Mouse (Mus musculus) NIH3T3 (cell line): Measurements from ENCODE around the gene Fcgrt.

Experiments
- DNase-seq: peaks from one replicate; pipeline ENCODE4 v3.0.0-alpha.2; 2012; ENCODE audit warnings: low read depth

Fcgrt gene

DNA sequence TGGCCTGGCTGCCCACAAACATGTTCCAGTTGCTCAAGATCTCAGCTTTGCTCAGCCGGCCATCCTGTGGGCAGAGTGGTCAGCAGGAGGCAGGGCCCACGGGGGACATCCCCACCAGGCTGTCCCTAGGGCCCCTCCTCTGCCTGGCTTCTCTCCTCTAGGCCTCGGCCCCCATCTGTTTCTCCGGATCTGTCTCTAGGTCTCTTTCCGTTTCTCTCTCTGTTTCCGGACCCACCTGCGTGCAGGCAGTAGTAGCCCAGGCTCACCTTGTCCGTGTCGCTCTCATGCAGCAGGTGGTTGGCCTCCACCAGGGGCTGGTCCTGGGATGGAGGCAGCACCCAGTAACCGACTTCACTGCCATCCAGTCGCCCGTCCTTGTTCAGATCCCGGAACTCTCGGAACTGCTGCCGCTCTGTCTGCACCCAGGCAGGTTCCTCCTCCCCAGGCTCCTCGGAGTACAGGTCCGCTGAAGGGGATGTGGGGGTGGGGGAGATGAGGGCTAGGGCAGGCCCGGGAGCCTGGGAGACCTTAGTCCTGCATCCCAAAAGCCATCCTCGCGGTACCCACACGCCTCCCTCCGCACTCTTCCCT, 20.3 kb downstream of the Fcgrt start:
- DNase-seq: no peak

DNA sequence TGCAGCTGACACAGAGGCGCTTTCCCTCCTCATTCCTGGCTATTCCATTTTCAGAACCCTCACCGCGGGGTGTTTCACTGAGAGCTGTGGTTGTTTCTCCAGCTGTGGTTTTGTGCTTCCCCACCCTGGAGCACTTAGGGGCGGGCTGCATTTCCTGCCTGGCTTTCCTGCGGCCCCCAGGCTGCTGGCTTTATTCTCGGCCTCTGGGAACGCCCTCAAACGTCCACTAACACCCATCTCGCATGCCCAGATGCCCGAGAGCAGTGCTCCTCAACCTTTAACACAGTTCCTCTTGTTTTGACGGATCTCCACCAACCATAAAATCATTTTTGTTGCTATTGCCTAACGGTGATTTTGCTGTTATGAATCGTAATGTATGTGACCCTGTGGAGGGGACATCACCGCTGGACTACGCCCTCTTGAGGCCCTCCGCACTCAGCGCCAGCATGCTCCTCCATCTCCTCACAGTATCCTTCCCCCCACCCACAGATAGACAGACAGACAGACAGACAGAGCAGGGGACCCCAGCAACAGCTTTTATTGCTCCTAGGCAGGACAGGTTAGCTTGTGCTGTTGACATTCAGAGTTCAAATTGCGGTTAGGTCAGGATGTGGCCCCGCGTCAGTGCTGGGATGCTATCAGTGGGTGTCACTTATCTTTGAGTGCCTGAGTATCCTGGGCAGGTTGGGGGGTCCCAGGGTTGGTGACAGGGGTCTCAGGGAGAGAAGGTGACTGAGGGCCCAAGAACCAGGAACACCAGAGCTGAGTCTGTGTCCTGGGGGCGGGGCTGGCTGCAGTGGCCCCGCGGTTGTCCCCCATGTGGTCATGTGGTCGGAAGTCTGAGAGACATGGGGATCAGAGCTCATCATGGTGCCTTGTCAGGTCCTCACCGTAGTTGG, 21.0 kb downstream of the Fcgrt start:
- DNase-seq: no peak

DNA sequence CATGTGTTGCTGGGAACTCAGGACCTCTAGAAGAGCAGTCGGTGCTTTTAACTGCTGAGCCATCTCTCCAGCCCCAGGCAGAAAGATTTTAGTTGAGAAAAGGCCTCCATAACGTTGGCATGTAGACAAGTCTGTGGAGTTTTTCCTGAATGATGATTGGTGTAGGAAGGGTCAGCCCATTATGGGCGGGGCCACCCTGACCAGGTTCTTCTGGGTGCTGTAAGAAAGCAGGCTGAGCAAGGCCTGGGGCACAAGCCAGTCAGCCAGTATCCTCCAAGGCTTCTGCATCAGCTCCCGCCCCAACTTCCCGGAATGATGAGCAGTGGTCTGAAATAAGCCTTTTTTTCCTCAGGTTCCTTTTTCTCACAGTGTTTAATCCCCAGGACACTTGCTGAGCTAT, 22.6 kb downstream of the Fcgrt start:
- DNase-seq: peak; percentile 68

DNA sequence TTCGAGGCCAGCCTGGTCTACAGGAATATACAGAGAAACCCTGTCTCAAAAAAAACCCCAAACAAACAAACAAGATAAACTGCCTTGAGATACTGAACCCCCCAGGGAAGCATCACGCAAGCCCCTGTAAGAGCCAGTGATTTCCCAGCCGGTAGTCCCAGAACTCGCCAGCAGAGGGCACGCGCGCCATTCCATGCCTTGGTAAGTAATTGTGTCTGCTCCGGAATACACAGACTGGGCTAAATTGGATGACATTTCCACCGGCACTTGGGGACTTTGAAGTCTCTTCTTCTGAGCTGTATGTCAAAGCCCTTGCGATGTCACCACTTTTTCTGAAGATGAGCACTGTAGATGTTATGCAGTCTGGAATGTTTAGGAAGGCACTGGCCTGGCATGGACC, 23.8 kb downstream of the Fcgrt start:
- DNase-seq: peak; percentile 94

DNA sequence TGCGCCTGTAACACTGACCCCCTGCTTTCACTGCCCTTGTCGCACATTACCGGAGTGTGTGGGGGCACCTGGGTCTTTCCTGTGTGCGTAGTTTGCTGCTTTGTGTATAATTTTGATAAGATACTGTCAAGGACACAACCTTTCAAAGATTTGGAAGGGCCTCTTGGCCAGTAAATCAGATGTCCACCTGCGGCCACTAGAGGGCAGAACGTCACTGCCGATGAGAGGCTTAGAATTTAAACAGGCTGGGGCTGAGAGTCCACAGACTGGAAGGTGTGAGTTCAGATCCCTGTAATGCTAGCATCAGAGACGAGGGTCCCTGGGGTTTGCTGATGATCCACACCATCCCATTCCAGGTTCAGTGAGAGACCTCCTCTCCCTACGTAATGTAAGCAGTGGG, 25.1 kb downstream of the Fcgrt start:
- peak; percentile 89 for DNase-seq

DNA sequence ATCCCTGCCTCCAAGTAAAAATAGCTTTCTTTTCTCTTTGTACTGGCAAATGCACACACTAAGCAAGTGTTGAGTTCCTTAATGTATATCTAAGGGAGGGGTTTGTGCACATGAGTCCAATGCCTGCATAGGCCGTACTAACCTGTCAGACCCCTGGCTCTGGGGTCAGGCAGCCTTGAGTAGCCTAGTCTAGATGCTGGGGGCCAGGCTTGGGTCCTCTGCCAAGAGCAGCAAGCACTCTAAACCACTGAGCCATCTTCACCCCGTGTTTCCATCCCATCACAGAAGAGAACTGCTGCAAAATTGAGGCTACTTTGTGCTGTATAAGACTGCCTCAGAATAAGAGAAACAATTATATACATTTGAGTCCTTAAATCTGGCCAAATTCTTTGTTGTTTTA, 25.8 kb downstream of the Fcgrt start:
- DNase-seq: no peak

DNA sequence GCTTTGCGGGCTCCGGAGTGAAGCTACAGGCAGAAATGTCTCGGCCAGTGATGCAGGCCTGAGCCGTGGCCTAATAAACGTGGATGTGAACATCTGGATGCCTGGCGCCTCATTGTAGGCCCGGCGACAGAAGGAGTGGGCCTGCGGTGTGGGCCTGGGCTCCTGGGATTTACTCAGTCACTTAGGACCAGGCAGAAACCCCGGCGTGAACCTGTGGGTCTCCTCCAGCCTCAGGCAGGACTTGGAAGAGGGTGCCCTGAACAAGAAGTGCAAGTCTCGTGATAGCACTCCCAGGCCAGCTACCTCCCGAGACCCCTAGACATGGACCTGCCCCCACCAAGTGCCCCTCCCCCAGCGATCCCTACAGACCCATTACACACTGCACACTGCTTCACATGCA, 26.3 kb downstream of the Fcgrt start:
- no peak for DNase-seq

DNA sequence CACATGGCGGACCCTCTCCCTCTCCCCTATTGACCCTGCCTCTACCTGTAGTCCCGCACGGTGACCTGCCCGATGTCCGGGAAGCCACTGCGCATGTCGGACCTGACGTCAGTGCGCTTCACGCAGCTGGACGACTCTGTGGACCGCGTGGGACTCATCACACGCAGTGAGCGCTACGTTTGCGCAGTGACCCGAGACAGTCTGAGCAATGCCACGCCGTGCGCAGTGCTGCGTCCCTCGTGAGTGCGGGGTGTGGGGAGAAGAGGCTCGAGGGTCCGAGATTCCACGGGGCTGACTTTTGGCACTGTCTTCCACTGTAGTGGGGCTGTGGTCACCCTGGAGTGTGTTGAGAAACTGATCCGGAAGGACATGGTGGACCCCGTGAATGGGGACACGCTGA, 27.1 kb downstream of the Fcgrt start:
- no peak for DNase-seq

DNA sequence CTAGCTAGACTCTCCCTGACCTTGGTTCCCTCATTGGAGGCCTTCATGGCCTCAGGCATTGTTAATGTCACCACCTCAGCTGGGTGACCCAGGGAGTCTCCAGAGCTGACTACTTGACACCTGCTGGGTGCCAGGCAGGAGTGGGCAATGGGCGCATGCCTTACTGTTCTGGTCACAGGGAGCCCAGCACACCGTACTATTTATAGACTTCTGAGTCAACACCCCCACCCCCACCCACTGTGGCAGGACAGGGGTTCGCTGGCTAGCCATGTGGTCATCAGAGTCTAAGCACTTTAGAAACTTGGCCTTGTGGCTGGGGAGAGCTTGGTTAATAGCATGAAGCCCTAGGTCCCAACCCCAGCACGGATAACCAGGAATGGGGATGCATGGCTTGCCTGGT, 28.2 kb downstream of the Fcgrt start:
- peak; percentile 86 for DNase-seq

DNA sequence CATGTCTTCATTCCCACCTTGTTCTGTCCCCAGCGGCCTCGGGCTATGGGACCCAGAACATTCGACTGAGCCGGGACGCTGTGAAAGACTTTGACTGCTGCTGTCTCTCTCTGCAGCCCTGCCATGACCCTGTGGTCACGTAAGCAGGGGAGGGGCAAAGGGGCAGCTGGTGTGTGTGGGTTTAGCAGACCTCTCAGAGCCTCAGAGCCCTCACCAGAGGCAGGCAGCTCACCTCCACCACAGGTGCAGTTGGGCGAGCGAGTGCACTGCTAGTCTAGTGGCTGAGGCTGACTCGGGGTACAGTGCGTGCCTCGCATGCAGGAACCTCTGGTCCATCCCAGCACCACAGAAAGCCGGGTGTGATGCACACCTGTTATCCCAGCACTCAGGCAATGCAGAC, 29.7 kb downstream of the Fcgrt start:
- no peak for DNase-seq

DNA sequence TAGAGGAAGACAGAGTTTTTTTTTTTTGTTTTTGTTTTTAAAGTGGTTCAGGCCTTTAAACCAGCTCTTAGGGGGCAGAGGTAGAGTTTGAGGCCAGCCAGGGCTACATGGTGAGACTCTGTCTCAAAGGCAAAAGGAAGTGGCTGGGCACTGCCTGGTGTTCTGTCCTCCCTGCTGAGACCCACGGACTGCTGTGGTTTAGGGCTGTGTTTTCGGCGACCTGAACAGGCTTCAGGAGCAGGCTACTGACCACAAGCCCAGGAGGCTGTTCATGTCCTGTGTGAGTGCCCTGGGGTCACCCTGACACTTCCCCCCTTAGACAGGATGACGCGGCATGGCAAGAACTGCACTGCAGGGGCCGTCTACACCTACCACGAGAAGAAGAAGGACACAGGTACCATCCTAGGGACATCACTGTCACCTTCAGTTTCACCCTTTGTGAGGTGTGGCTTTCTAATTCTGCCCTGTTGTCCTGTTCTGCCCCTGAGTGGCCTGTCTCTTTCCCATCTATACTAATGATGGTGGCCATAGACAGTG, 30.4 kb downstream of the Fcgrt start:
- no peak for DNase-seq

DNA sequence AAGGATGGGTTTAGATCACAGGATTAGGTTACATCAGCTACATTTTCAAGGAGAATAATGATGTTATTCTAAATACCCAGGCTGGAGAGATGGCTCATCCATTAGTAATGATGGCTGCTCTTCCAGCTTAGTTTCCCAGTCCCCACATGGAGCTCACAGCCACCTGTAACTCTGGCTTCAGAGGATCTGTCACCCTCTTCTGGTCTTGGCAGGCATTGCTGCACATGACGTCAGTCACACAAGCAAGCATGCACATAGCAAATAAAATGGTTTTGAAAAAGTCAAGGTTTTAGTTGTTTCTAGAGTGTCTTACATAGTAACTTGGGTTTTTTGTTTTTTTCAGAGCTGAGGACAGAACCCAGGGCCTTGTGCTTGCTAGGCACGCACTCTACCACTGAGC, 31.4 kb downstream of the Fcgrt start:
- DNase-seq: no peak

DNA sequence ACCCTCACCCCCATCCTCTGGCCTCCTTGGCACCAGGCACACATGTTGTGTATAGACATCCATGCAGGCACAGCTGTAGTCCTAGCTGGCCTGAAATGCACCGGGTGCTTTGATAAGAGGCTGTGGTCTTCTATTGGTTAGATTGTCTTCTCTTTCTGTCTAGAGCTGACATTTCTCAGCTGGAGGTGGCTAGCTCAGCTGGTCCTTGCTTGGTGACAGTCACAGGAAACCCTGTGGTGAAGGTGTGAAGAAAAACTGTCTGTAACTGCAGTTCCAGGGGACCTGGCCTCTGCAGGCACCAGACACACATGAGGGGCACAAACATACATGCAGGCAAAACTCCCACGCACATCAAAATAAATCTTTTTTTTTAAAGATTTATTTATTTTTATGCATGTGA, 34.0 kb downstream of the Fcgrt start:
- DNase-seq: no peak

DNA sequence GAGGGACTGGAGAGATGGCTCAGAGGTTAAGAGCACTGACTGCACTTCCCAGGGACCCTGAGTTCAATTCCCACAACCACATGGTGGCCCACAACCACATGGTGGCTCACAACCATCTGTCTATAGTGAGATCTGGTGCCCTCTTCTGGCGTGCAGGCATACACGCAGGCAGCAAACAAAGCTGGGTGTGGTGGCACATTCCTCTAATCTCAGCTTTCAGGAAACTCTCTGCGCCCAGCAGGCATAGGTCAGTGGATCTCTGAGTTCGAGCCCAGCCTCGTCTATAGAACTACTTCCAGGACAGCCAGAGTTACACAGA, 35.7 kb downstream of the Fcgrt start:
- peak; percentile 78 for DNase-seq

DNA sequence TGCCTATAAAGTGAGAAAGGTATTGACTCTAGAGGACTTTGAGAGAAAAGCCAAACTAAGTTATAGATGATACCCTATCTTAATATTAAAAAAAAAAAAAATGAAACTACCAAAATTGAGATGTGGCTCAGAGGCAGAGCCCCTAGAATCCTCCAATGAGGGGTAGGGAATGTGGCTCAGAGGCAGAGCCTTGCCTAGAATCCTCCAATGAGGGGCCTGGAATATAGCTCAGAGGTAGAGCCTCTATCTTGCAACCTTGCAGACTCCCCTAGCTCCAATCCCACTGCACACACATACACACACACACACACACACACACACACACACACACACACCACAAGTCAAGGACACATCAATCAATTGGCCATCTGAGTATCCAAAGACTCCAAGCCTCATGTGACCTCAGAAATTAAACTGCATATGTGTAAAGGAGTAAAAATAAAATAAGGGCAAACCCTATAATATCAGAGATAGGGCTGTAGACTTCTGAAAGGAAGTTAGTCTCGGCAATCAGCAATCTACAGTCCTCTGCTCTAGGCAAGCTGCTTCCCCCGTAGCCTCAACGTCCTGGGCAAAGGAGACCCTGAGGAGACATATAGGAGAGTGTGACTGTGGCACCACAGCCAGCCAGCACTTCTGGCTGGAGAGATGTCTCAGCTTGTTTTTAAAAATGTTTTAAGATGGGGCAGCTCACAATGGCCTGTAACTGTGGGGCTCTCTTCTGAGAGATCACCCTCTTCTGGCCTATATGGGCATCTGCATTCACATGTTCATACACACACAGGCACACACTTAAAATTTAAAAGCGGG, 36.3 kb downstream of the Fcgrt start:
- DNase-seq: no peak

DNA sequence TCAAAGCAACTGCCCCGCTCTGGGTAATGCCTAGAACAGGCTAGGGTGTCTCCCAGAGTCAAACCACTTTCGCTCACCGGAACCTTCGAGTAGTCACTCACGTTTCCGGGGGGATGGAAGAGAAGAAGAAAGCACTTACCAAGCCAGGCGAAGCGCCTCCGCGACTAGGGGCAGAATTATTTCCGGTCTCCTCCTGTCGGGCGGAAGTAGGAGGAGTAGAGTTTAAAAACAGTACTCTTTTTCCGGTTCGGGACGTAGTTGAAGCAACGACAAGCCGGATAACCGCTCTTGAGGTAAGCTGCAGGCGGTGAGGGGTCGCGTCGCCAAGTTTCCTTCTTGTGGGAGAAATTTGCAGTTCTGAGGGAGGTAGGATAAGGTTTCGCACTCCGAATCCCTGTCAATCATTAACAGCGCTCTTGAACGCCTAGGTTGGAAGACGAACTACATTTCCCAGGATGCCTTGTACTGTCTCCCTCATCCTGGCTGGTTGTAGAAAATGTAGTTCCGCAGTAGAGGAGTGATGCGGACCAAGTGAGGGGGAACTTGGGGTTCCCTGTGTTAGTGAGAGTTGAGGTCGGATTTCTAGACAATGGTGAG, 41.3 kb downstream of the Fcgrt start, which contains the start of the genes Nosip and Prrg2:
Gene Nosip, plus strand, starts transcription at position 191 of the 597 bp plus-strand sequence.
Gene Prrg2, minus strand, starts transcription at position 439 of the 597 bp plus-strand sequence.
- peak; percentile 99 for DNase-seq

DNA sequence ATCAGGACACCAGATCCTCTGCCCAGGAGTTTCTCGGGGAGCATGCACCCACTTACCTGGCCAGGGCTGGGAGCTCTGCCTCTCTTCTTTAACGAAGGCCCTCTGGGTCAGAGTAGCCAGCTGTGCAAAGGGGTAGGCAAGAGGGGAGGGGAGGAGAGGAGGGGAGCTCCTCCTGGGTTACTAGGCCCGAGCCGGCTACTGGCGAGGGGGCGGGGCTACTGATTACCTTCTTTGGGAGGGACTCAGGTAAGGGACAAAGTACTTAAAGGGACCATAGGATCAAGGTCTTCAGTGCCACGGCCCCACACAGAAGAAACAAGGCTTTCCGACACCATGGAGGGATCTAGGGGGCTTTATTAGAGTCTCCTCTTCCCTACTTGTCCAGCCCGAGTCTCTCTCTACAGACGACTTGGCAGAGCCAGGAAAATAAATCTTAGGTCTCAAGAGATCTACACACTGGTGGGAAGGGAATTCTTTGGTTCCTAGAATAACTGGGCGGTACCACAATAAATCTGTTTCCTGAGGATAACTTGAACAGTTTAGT, 42.0 kb downstream of the Fcgrt start:
- peak; percentile 51 for DNase-seq

DNA sequence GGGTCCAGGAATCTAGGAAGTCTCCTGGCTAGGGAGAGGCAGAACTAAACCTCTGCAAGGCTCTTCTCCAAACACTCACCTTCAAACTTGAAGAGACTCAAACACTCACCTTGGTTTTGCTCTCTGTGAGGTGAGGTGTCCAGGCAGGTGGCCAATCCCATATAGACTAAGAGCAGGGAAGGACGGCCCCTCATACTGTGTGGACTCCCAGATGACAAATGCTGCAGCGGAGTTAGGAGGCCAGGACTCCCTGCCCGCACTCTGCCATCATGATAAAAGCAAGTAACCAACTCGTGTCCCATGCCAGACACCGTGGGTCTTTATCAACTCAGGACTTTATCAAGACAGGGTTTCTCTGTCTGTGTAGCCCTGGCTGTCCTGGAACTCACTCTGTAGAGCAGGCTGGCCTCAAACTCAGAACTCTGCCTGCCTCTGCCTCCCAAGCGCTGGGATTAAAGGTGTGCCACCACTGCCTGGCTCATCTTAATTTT, 43.0 kb downstream of the Fcgrt start:
- DNase-seq: no peak

DNA sequence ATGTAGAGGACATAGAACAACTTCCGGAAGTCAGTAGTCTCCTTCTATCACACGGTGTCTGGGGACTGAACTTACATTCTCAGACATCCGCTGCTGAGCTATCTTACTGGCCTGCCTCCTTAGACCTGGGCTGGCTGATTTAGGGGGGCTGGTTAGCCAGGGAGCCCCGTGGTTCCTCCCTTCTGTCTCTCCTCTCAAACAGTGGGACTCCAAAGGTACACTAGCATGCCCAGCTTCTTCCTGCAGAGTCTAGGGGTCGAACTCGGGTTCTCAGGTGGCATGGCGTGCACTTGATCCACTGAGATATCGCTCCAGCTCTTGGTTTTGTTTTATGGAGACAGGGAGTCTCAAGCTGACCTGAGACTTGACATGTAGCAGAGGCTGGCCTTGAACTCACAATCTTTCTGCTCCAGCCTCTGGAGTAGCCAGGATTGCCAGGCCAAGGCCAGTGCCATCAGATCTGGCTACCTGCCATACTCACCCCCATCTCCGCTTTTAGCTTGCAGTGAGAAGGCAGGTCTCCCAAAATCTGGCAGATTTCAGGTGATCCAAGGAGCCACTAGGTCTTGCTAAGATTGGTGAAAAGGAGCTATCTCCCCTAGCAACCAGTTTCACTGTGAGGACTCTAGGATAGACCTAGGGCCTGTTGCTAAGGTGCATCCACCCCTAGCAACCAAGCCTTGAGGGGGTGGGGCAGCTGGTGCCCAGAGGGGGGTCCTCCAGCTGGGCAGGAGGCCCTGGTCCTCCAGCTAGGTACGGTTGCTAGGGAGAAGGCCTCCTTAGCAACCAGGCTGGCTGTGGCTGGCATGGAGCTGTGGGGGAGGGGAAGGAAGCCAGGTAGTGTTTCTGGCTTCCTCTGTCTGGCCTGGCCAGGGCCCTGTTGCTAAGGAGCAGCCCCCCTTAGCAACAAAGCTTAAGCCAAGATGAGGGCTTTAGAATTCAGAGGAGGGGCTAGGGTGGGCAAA, 44.8 kb downstream of the Fcgrt start:
- DNase-seq: no peak

DNA sequence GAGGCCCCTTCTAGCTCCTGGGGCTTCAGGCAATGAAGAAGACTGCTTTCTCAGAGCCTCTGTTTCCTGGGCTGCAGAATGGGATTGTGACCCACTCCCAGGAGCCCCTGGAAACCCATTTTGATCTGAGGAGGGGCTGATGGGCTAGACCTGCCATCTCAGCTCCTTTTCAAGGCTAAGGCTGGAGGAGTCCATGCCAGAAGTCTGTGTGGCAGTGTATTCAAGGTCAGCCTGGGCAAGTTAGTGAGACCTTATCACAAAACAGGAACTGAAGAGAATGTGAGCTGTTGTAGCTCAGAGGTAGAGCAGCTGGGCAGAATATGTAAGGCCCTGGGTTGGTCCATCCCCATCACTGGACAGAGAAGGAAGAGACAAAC, 46.7 kb downstream of the Fcgrt start:
- no peak for DNase-seq
